Mouse (Mus musculus) lung, postnatal 4 days (tissue): ENCODE data around the gene Glra2.
"Not testable (repeated sequence)": the region's sequence is repeated elsewhere in the genome, so short reads cannot be mapped to it uniquely, and the experiment has no call there.

Source experiments
- DNase-seq, 2 experiments: peaks; one replicate each; pipeline ENCODE4 v3.0.0; 2021

The Glra2 gene

GRCm38 (mm10) chrX:165326939-165327698 lies at the start of gene Glra2:
Glra2 (minus strand) TSS chrX:165327393.
- no peak for DNase-seq

DNA sequence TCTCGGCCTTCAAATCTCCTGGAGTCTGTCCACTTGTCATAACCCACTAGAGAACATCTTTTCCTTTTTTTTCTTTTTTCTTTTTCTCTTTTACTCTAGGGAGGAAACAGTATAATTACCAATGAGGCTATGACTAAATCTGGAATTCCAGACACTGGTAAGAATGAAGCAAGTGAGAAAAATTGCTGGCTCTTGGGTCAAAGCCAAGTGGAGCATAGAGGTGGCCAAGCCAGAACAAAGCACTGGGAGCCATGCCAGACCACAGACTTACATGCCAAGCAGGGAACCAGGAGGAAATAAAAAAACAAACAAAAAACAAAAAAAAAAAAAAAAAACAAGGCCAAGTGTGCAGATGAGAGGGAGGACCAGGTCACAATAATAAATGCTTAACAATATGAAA lies 35.6 kb upstream of the Glra2 start:
- peak; percentile 20 to 40 for DNase-seq

DNA sequence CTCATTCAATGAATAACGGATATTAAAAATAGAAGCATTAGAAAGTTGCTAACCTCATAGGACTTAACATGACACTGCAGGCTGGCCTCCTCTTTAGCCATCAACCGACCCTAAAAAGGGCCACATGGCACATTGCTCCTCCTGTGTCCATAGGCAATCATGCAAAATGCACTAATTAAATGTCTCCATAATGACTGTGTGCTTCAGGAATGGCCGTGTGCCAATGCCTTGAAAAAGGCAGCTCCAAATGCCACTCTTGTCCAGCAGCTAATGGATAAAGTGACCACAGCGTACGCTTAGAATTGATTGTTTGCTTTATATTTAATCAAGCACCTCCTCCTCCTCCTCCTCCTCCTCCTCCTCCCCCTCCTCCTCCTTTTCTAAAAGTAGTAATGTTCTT lies 17.4 kb upstream of the Glra2 start:
- no peak for DNase-seq

DNA sequence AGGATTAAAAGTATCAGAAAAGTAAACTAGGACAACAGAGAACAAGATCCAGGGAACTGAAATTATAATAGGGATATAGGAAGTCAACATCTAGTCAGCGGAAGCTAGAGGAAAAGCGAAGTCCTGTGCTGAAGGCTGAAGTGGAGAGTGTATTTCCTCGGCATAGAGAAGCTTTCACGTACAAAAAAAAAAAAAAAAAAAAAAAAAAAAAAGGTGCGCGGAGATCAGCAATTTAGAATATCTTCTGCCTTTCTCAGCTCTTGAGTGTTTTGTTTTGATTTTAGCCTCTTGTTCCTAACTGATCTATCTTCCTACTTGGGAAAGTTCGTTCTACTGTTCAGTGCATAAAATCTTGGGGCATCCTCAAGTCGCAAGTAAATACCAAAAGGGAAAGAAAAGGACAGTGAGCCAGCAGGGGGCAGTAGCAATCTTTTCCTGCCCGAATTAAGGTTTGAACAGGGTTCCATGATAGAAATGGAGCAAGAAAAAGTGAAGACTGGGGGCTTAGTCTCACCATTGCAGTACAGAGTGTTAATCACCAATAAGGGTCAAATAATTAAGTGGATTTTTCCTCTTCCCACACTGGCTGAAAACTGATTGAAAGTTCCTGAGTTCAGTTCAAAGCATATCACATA lies 623 bp upstream of the Glra2 start:
- DNase-seq = no peak

- DNase-seq = no peak
These were observed 133.6 kb downstream of the Glra2 start for GRCm38 (mm10) chrX:165193550-165193949.

GRCm38 (mm10) chrX:165191170-165191569 lies 136.0 kb downstream of the Glra2 start:
- DNase-seq = peak in 1 of 2 experiments; percentile 5

GRCm38 (mm10) chrX:165182948-165183347 lies 144.2 kb downstream of the Glra2 start:
- not testable (repeated sequence) for DNase-seq

- DNase-seq = no peak
These were observed 170.6 kb downstream of the Glra2 start for GRCm38 (mm10) chrX:165156549-165156948.

DNA sequence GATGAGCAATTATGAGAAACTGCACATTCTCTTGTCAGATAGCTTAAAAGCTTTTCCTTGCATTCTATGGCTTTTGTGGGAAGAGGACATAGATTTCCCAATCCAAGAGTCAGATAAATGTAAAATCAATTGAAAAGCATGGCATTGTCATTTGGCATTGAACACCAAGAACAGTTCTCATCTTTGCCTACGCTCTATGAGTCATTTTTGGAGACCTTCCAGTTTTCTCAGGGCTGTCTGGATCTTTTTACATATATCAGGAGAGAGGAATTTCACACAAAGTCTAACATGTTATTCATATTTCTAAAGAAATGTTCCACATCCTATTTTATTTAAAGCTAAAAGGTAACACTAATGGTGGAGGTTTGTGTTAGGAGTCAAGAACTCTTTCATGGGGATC lies 223.0 kb downstream of the Glra2 start:
- DNase-seq = no peak
